Mouse (Mus musculus): ENCODE measurements around the gene Cpne7.

DNA sequence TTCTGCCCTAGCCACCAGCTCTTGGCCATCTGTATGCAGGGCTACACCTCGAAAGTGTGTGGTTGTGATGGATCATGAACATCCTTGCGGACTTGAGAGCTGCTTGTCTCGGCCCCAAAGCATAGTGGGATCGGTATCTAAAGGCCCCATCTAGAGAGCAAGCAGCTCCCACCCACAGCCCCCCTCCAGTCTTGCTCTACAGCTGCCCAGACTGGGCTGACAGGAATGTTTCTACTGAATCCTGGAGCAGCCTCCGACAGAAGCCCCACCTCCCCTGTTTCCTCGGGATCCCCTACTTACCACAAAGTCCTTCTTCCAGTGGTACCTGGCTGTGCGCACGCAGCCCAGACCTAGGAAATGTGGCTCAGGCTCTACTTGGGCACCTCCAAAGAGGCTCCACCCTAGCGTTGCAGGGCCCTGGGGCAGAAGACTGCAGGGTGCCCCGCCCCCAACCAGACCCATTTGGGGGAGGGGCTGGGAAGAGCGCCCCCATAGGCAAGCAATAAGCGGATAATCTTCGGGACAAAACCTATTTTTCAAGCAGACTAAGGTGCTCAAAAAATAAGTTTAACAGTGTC lies 40.8 kb downstream of the Cpne7 start, which contains the start of gene Sult5a1:
- TF ChIP-seq TCF12 (IDR thresholded peaks at IDR 0.05; ENCODE audit: insufficient read depth, poor library complexity, severe bottlenecking) (no peak), POLR2A (IDR thresholded peaks at IDR 0.05; ENCODE audit: insufficient read length, low read depth) (no peak), E2F4 (IDR thresholded peaks at IDR 0.05; ENCODE audit: insufficient read depth) (no peak), USF1 (IDR thresholded peaks at IDR 0.05; ENCODE audit: low read depth) (no peak), MYOG (IDR thresholded peaks at IDR 0.05; ENCODE audit: control insufficient read depth in 1 of 3, insufficient read depth in 1 of 3, insufficient read length in 2 of 3, low read depth in 2 of 3) (no peak)
